Mouse (Mus musculus): ENCODE data around the gene Gramd1b.
A peak's percentile ranks its signal among the peaks of the same experiment; 100 is the strongest.

Gramd1b gene

GRCm38 (mm10) chr9:40519294-40519693, 11.9 kb downstream of the Gramd1b start:
- no peak for DNase-seq (ENCODE audit: low read depth)

- no peak for DNase-seq (ENCODE audit: low read depth)
These were observed 19.2 kb downstream of the Gramd1b start for GRCm38 (mm10) chr9:40511970-40512369.

- no peak for DNase-seq (ENCODE audit: low read depth)
These were observed 21.7 kb downstream of the Gramd1b start for GRCm38 (mm10) chr9:40509479-40509878.

GRCm38 (mm10) chr9:40506576-40506975, 24.6 kb downstream of the Gramd1b start:
- no peak for DNase-seq (ENCODE audit: low read depth)

GRCm38 (mm10) chr9:40505471-40506312, 25.5 kb downstream of the Gramd1b start:
- no peak for DNase-seq (ENCODE audit: low read depth)

GRCm38 (mm10) chr9:40504886-40505285, 26.3 kb downstream of the Gramd1b start:
- DNase-seq (ENCODE audit: low read depth) = no peak

GRCm38 (mm10) chr9:40500691-40501090, 30.5 kb downstream of the Gramd1b start:
- no peak for DNase-seq (ENCODE audit: low read depth)

GRCm38 (mm10) chr9:40482351-40483084, 48.7 kb downstream of the Gramd1b start:
- DNase-seq (ENCODE audit: low read depth) = peak; percentile 74

GRCm38 (mm10) chr9:40481271-40481670, 49.9 kb downstream of the Gramd1b start:
- DNase-seq (ENCODE audit: low read depth) = no peak

- DNase-seq (ENCODE audit: low read depth) = peak; percentile 88
These were observed 51.9 kb downstream of the Gramd1b start for GRCm38 (mm10) chr9:40479333-40479732.

GRCm38 (mm10) chr9:40478146-40478900, 52.9 kb downstream of the Gramd1b start:
- DNase-seq (ENCODE audit: low read depth) = no peak

- DNase-seq (ENCODE audit: low read depth) = no peak
These were observed 53.6 kb downstream of the Gramd1b start for GRCm38 (mm10) chr9:40477611-40478010.

- no peak for DNase-seq (ENCODE audit: low read depth)
These were observed 55.1 kb downstream of the Gramd1b start for GRCm38 (mm10) chr9:40476098-40476497.

- no peak for DNase-seq (ENCODE audit: low read depth)
These were observed 58.1 kb downstream of the Gramd1b start for GRCm38 (mm10) chr9:40472961-40473510.

GRCm38 (mm10) chr9:40469403-40470137, 61.6 kb downstream of the Gramd1b start:
- DNase-seq (ENCODE audit: low read depth) = peak; percentile 10

- DNase-seq (ENCODE audit: low read depth) = no peak
These were observed 64.4 kb downstream of the Gramd1b start for GRCm38 (mm10) chr9:40466782-40467181.

- no peak for DNase-seq (ENCODE audit: low read depth)
These were observed 65.6 kb downstream of the Gramd1b start for GRCm38 (mm10) chr9:40465596-40465995.

GRCm38 (mm10) chr9:40462401-40462800, 68.8 kb downstream of the Gramd1b start:
- no peak for DNase-seq (ENCODE audit: low read depth)

GRCm38 (mm10) chr9:40460781-40461180, 70.4 kb downstream of the Gramd1b start:
- no peak for DNase-seq (ENCODE audit: low read depth)

- DNase-seq (ENCODE audit: low read depth) = no peak
These were observed 71.6 kb downstream of the Gramd1b start for GRCm38 (mm10) chr9:40459304-40460280.

Data from induced T-regulatory cell, adult 2 months (primary cell).